Mouse (Mus musculus): ENCODE data around the gene Bbip1. TPM values are rescaled to one million over a fixed set of nuclear protein-coding genes. Genes with fewer than 3 reads are reported as not detected.
A peak's percentile ranks its signal among the peaks of the same experiment; 100 is the strongest.

Bbip1 gene
- polyA plus RNA-seq, 1 experiment from 2014 or later: 75.7 TPM

DNA sequence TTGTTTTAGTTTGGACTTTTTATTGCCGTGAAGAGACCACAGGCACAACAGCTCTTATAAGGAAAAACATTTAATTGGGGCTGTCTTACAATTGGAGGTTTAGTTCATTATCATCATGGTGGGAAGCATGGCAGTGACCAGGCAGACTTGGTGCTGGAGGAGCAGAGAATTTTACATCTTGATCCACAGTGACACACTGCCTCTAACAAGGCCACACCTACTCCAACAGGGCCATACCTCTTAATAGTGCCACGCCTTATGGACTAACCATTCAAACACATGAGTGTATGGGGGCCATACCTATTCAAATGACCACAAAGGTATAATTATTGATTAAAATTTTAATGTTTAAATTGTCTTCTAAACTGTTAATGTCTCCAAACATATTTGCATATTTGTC lies 13.1 kb upstream of the Bbip1 start:
- TF ChIP-seq CTCF (IDR thresholded peaks at IDR 0.05; ENCODE audit: low read depth): no peak
- 77% methylated on average over 2 of the region's 2 CpGs for WGBS
- Histone ChIP-seq H3K4me1 (replicated peaks; ENCODE audit: control insufficient read depth, insufficient read depth, low read length) (no peaks in the 10 kb centered on the region), H3K27ac (ENCODE audit: low read depth, low read length) (no peak overlapping the region), H3K9ac (ENCODE audit: low read depth, low read length) (no peak overlapping the region), H3K4me3 (ENCODE audit: low read depth, low read length) (no peak overlapping the region), H3K36me3 (ENCODE audit: control insufficient read depth, insufficient read depth) (no peaks in the 10 kb centered on the region), H3K9me3 (ENCODE audit: control insufficient read depth) (no peaks in the 10 kb centered on the region), H3K27me3 (replicated peaks; ENCODE audit: control insufficient read depth, insufficient read depth, low read length) (no peaks in the 10 kb centered on the region), H3K4me2 (replicated peaks; ENCODE audit: low read depth) (no peak overlapping the region)
- no peak for ATAC-seq

GRCm38 (mm10) chr19:53945171-53946042 lies 980 bp upstream of the Bbip1 start:
- H3K27me3 ChIP-seq (replicated peaks; ENCODE audit: control insufficient read depth, insufficient read depth, low read length): no peaks in the 10 kb centered on the region
- no peaks in the 10 kb centered on the region for H3K36me3 ChIP-seq (ENCODE audit: control insufficient read depth, insufficient read depth)
- no peak for TF ChIP-seq CTCF (IDR thresholded peaks at IDR 0.05; ENCODE audit: low read depth)
- no peaks in the 10 kb centered on the region for H3K9me3 ChIP-seq (ENCODE audit: control insufficient read depth)
- H3K4me3 ChIP-seq (ENCODE audit: low read depth, low read length): peak overlapping the region; percentile 94
- H3K9ac ChIP-seq (ENCODE audit: low read depth, low read length): peak overlapping the region; percentile 98
- H3K4me2 ChIP-seq (replicated peaks; ENCODE audit: low read depth): peak overlapping the region; percentile 80
- peaks cover 3% of the 10 kb centered on the region; the same call in 1 of the 2 replicates for H3K4me1 ChIP-seq (replicated peaks; ENCODE audit: control insufficient read depth, insufficient read depth, low read length)
- 1% methylated on average over 34 of the region's 69 CpGs for WGBS
- ATAC-seq: peak; percentile 11
- H3K27ac ChIP-seq (ENCODE audit: low read depth, low read length): peak overlapping the region; percentile 98

DNA sequence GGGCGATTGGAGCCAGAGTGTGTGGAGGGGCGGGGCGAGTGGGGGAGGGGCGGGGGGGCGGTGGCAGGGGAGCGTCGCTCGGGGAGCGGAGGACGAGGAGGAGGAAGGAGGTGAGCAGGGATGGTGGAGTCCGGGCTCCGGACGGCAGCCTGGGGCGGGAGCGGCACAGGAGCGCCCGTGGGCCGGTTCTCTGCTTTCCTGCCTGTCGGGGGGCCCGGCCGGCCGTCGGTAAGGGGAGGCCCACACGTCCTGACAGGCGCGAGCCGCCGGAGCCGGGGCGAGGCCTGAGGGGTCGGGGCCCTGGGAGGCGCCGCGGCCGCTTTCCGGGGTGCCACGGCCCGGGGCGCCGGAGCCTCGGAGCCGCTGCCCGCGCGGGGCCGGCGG lies 351 bp upstream of the Bbip1 start:
- Histone ChIP-seq H3K4me2 (replicated peaks; ENCODE audit: low read depth) (peak overlapping the region; percentile 80), H3K36me3 (ENCODE audit: control insufficient read depth, insufficient read depth) (no peaks in the 10 kb centered on the region), H3K4me3 (ENCODE audit: low read depth, low read length) (peak overlapping the region; percentile 94), H3K9me3 (ENCODE audit: control insufficient read depth) (no peaks in the 10 kb centered on the region), H3K27ac (ENCODE audit: low read depth, low read length) (peak overlapping the region; percentile 98), H3K4me1 (replicated peaks; ENCODE audit: control insufficient read depth, insufficient read depth, low read length) (peaks cover 3% of the 10 kb centered on the region; the same call in 1 of the 2 replicates), H3K27me3 (replicated peaks; ENCODE audit: control insufficient read depth, insufficient read depth, low read length) (no peaks in the 10 kb centered on the region), H3K9ac (ENCODE audit: low read depth, low read length) (peak overlapping the region; percentile 98)
- TF ChIP-seq CTCF (IDR thresholded peaks at IDR 0.05; ENCODE audit: low read depth): no peak
- under 1% methylated on average over 36 of the region's 47 CpGs for WGBS
- ATAC-seq: no peak

DNA sequence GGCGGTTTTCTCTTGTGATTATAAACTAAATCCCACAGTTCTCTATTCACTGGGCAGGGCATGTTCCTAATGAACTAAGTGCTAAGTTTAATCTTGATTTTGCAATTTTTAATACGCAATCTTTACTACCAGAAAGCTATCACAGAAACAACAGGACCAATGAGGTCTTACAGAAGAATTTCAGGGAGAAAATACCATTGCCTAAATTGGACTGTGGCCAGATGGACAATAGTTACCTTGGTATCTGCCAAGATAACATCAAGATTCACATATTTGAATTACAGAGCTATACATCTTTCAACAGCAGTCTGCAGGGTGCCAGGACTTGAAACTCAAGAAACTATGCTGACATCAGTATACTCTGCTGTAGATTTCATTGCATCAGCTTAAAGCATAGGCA lies 2.1 kb downstream of the Bbip1 start:
- Histone ChIP-seq H3K4me2 (replicated peaks; ENCODE audit: low read depth) (no peak overlapping the region), H3K4me3 (ENCODE audit: low read depth, low read length) (no peak overlapping the region), H3K4me1 (replicated peaks; ENCODE audit: control insufficient read depth, insufficient read depth, low read length) (peaks cover 3% of the 10 kb centered on the region; the same call in 1 of the 2 replicates), H3K36me3 (ENCODE audit: control insufficient read depth, insufficient read depth) (peaks cover 11% of the 10 kb centered on the region; the same call in 1 of the 2 replicates), H3K9me3 (ENCODE audit: control insufficient read depth) (no peaks in the 10 kb centered on the region), H3K9ac (ENCODE audit: low read depth, low read length) (0 out of 2 replicates have a peak overlapping the region, but pooled peaks have one; percentile 7), H3K27ac (ENCODE audit: low read depth, low read length) (no peak overlapping the region), H3K27me3 (replicated peaks; ENCODE audit: control insufficient read depth, insufficient read depth, low read length) (no peaks in the 10 kb centered on the region)
- WGBS: 89% methylated on average over 2 of the region's 2 CpGs
- ATAC-seq: no peak
- no peak for TF ChIP-seq CTCF (IDR thresholded peaks at IDR 0.05; ENCODE audit: low read depth)

DNA sequence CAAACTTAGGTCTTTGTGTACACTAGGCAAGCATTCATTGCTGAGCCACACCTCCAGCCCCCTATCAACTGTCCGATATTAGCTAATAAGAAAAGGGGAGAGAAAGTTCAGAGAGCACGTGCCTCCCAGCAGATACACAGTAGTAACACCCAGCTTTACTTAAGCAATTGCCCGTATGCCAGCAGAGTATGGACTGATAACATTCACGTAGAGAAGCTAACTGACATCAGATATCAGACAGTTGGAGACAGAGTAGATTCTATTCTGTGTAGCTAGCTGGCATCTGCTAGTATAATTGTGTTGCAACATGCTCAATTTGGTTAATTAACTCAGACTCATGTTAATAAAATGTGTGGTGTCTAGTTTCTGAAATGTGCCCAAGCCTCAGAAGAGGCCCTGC lies 3.3 kb downstream of the Bbip1 start:
- no peaks in the 10 kb centered on the region for H3K9me3 ChIP-seq (ENCODE audit: control insufficient read depth)
- peaks cover 11% of the 10 kb centered on the region; the same call in 1 of the 2 replicates for H3K36me3 ChIP-seq (ENCODE audit: control insufficient read depth, insufficient read depth)
- 52% methylated on average over 4 of the region's 4 CpGs for WGBS
- no peaks in the 10 kb centered on the region for H3K27me3 ChIP-seq (replicated peaks; ENCODE audit: control insufficient read depth, insufficient read depth, low read length)
- H3K27ac ChIP-seq (ENCODE audit: low read depth, low read length): no peak overlapping the region
- no peak for TF ChIP-seq CTCF (IDR thresholded peaks at IDR 0.05; ENCODE audit: low read depth)
- no peak overlapping the region for H3K4me3 ChIP-seq (ENCODE audit: low read depth, low read length)
- H3K4me2 ChIP-seq (replicated peaks; ENCODE audit: low read depth): no peak overlapping the region
- no peak overlapping the region for H3K9ac ChIP-seq (ENCODE audit: low read depth, low read length)
- peaks cover 3% of the 10 kb centered on the region; the same call in 1 of the 2 replicates for H3K4me1 ChIP-seq (replicated peaks; ENCODE audit: control insufficient read depth, insufficient read depth, low read length)
- no peak for ATAC-seq

GRCm38 (mm10) chr19:53939467-53939866 lies 5.0 kb downstream of the Bbip1 start:
- Histone ChIP-seq H3K9me3 (ENCODE audit: control insufficient read depth) (no peaks in the 10 kb centered on the region), H3K4me3 (ENCODE audit: low read depth, low read length) (no peak overlapping the region), H3K9ac (ENCODE audit: low read depth, low read length) (no peak overlapping the region), H3K27me3 (replicated peaks; ENCODE audit: control insufficient read depth, insufficient read depth, low read length) (no peaks in the 10 kb centered on the region), H3K4me1 (replicated peaks; ENCODE audit: control insufficient read depth, insufficient read depth, low read length) (peaks cover 3% of the 10 kb centered on the region; the same call in 1 of the 2 replicates), H3K36me3 (ENCODE audit: control insufficient read depth, insufficient read depth) (peaks cover 11% of the 10 kb centered on the region; the same call in 1 of the 2 replicates), H3K27ac (ENCODE audit: low read depth, low read length) (no peak overlapping the region), H3K4me2 (replicated peaks; ENCODE audit: low read depth) (no peak overlapping the region)
- 76% methylated on average over 4 of the region's 4 CpGs for WGBS
- no peak for TF ChIP-seq CTCF (IDR thresholded peaks at IDR 0.05; ENCODE audit: low read depth)
- no peak for ATAC-seq

Measured in intestine, postnatal 0 days (tissue).